Mouse (Mus musculus) ES-Bruce4 (cell line): ENCODE results near the gene Sertad1.

ENCODE experiments used
- CTCF ChIP-seq: IDR thresholded peaks from one replicate; pipeline ENCODE4 v1.8.1; 2011; ENCODE audit warnings: low read depth, low read length
- EP300 ChIP-seq: IDR thresholded peaks from 2 replicates; pipeline ENCODE4 v1.6.1; 2011; ENCODE audit warnings: low read depth, low read length; ENCODE audit not compliant: insufficient read depth
- POLR2A ChIP-seq: IDR thresholded peaks from one replicate; pipeline ENCODE4 v1.8.1; 2011; ENCODE audit warnings: low read length; ENCODE audit not compliant: insufficient read depth

GRCm38 (mm10) chr7:27520104-27520503, 33.4 kb downstream of the Sertad1 start:
- TF ChIP-seq EP300, result 0 out of 2 replicates have a peak, but pooled peaks have one; percentile 47
- TF ChIP-seq POLR2A, result peak; percentile 9
- peak; percentile 65 for TF ChIP-seq CTCF
